Mouse (Mus musculus) G1E (cell line): ENCODE data around the gene Fut2. TPM values are rescaled to one million over a fixed set of nuclear protein-coding genes. Genes with fewer than 3 reads are reported as not detected.

Experiments
- ATAC-seq: 2 replicates; pipeline ENCODE4 v1.8.0; 2016; ENCODE audit warnings: mild to moderate bottlenecking; ENCODE audit not compliant: insufficient number of reproducible peaks, poor library complexity, low FRiP score, severe bottlenecking; ENCODE audit errors: extremely low read depth
- DNase-seq: peaks from one replicate; pipeline ENCODE4 v3.0.0; 2012; ENCODE audit warnings: low spot score
- H3K27me3 ChIP-seq: 2 replicates; pipeline ENCODE4 v1.6.1; 2012; ENCODE audit warnings: mild to moderate bottlenecking, low read length, inconsistent platforms; ENCODE audit not compliant: insufficient read depth
- H3K36me3 ChIP-seq: replicated peaks from 2 replicates; pipeline ENCODE3; 2012; ENCODE audit warnings: mild to moderate bottlenecking, inconsistent platforms
- H3K4me1 ChIP-seq: 2 replicates; pipeline ENCODE4 v1.6.1; 2012; ENCODE audit warnings: low read depth, low read length, inconsistent platforms, mixed read lengths; ENCODE audit not compliant: insufficient read depth
- H3K4me3 ChIP-seq: 2 replicates; pipeline ENCODE4 v1.5.1; 2012; ENCODE audit warnings: low read depth, mild to moderate bottlenecking, inconsistent platforms, low read length, moderate library complexity, mixed read lengths
- H3K9me3 ChIP-seq: replicated peaks from 2 replicates; pipeline ENCODE4 v1.6.1; 2012; ENCODE audit warnings: inconsistent platforms
- CTCF ChIP-seq: IDR thresholded peaks from 2 replicates; pipeline ENCODE4 v1.5.1; 2012; ENCODE audit warnings: low read depth, low read length, inconsistent platforms, mixed read lengths
- GATA1 ChIP-seq: IDR thresholded peaks from 2 replicates; pipeline ENCODE4 v1.6.1; 2012; ENCODE audit warnings: borderline replicate concordance, low read length, inconsistent platforms, mixed read lengths
- GATA2 ChIP-seq: IDR thresholded peaks from 2 replicates; pipeline ENCODE4 v1.6.1; 2012; ENCODE audit warnings: low read depth, low read length, inconsistent platforms, borderline replicate concordance
- POLR2AphosphoS5 ChIP-seq: IDR thresholded peaks from 2 replicates; pipeline ENCODE4 v1.6.1; 2012; ENCODE audit warnings: low read depth, low read length, inconsistent platforms; ENCODE audit not compliant: insufficient replicate concordance
- TAL1 ChIP-seq: conservative IDR thresholded peaks from 2 replicates; pipeline ENCODE4 v1.6.1; 2012; ENCODE audit warnings: low read depth, low read length, inconsistent platforms, mixed read lengths
- polyA plus RNA-seq: library from polyadenylated mRNA; stranded (reverse); fragments of >175 nt; gene quantifications from 2 replicates; pipeline ENCODE4 v1.2.3, GENCODE M21; 2012
- total RNA-seq, 2 experiments: library from RNA; stranded (forward) in 1 of 2; stranded (reverse) in 1 of 2; fragments of 200-1000 nt in 1 of 2; fragments of >200 nt in 1 of 2; fragmentation: Nextera tagmentation in 1 of 2; gene quantifications; 2 replicates each; pipeline ENCODE4 v1.2.3; 2014 to 2017

Fut2 gene
- total and polyA plus RNA-seq, 3 experiments: 0.38 TPM; not detected in 2

GRCm38 (mm10) chr7:45627261-45627660 lies 38.9 kb downstream of the Fut2 start, which contains the start of gene Rasip1:
Rasip1 (plus strand) TSS chr7:45627488.
- Histone ChIP-seq H3K4me3 (no peak within 1 kb of the TSS), H3K36me3 (no peaks in the 10 kb centered on the region), H3K9me3 (peaks cover 9% of the 10 kb centered on the region), H3K27me3 (peaks cover 20% of the 10 kb centered on the region; the same call in 1 of the 2 replicates), H3K4me1 (no peaks in the 10 kb centered on the region)
- TF ChIP-seq GATA2 (no peak), TAL1 (no peak), GATA1 (no peak), POLR2AphosphoS5 (no peak), CTCF (no peak)
- ATAC-seq (no peak), DNase-seq (no peak)

- Histone ChIP-seq H3K4me1 (no peaks in the 10 kb centered on the region), H3K36me3 (no peaks in the 10 kb centered on the region), H3K4me3 (no peak overlapping the region), H3K27me3 (peaks cover 20% of the 10 kb centered on the region; the same call in 1 of the 2 replicates), H3K9me3 (peaks cover 9% of the 10 kb centered on the region)
- TF ChIP-seq TAL1 (no peak), GATA1 (no peak)
- ATAC-seq (no peak), DNase-seq (no peak)
Observed at GRCm38 (mm10) chr7:45626571-45627076, 39.6 kb downstream of the Fut2 start.

- Histone ChIP-seq H3K9me3 (peaks cover 9% of the 10 kb centered on the region), H3K36me3 (no peaks in the 10 kb centered on the region), H3K4me1 (no peaks in the 10 kb centered on the region), H3K27me3 (peaks cover 20% of the 10 kb centered on the region; the same call in 1 of the 2 replicates), H3K4me3 (no peak overlapping the region)
- no peak for TF ChIP-seq CTCF
- no peak for TF ChIP-seq GATA2
- TF ChIP-seq POLR2AphosphoS5: no peak
- no peak for TF ChIP-seq TAL1
- no peak for TF ChIP-seq GATA1
- ATAC-seq: no peak
- no peak for DNase-seq
Observed at GRCm38 (mm10) chr7:45625481-45625880, 40.7 kb downstream of the Fut2 start.

- Histone ChIP-seq H3K4me3 (no peak overlapping the region), H3K9me3 (peaks cover 9% of the 10 kb centered on the region), H3K36me3 (no peaks in the 10 kb centered on the region), H3K4me1 (no peaks in the 10 kb centered on the region), H3K27me3 (peaks cover 18% of the 10 kb centered on the region)
- DNase-seq: no peak
- no peak for ATAC-seq
- TF ChIP-seq GATA1 (no peak), CTCF (no peak), TAL1 (no peak), POLR2AphosphoS5 (no peak), GATA2 (no peak)
Observed at GRCm38 (mm10) chr7:45624718-45625117, 41.5 kb downstream of the Fut2 start.

- peaks cover 3% of the 10 kb centered on the region for H3K9me3 ChIP-seq
- TF ChIP-seq CTCF: no peak
- peaks cover 24% of the 10 kb centered on the region for H3K27me3 ChIP-seq
- H3K36me3 ChIP-seq: no peaks in the 10 kb centered on the region
- H3K4me3 ChIP-seq: no peak overlapping the region
- H3K4me1 ChIP-seq: no peaks in the 10 kb centered on the region
- ATAC-seq (no peak), DNase-seq (no peak)
Observed at GRCm38 (mm10) chr7:45623507-45623906, 42.7 kb downstream of the Fut2 start.

DNA sequence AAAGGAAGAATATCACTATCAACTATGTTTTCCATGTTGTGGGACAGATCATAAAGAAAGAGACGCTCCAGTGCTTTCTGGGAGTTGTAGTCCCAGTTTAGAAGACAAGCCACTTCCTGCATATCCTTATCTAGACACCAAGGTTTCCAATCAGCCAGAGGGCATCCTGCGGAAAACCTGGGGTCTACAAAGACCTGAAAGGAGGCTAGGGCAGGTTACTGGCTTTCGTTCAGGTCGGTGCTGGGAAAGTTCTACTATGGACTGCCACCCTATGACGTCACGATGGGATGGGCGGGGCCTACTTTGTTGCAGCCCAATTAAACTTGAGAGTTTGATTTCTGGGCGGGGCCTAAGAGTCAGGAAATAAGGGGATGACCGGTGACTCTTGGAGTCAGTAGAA lies 44.8 kb downstream of the Fut2 start, which contains the start of gene Izumo1:
Izumo1 (plus strand) TSS at position 369 of the 400 bp plus-strand sequence.
- no peak within 1 kb of the TSS for H3K4me3 ChIP-seq
- no peaks in the 10 kb centered on the region for H3K36me3 ChIP-seq
- no peaks in the 10 kb centered on the region for H3K4me1 ChIP-seq
- DNase-seq: no peak
- H3K27me3 ChIP-seq: peaks cover 37% of the 10 kb centered on the region
- no peak for ATAC-seq
- H3K9me3 ChIP-seq: no peaks in the 10 kb centered on the region
- no peak for TF ChIP-seq GATA1
- no peak for TF ChIP-seq TAL1
- no peak for TF ChIP-seq GATA2
- no peak for TF ChIP-seq CTCF
- TF ChIP-seq POLR2AphosphoS5: no peak

DNA sequence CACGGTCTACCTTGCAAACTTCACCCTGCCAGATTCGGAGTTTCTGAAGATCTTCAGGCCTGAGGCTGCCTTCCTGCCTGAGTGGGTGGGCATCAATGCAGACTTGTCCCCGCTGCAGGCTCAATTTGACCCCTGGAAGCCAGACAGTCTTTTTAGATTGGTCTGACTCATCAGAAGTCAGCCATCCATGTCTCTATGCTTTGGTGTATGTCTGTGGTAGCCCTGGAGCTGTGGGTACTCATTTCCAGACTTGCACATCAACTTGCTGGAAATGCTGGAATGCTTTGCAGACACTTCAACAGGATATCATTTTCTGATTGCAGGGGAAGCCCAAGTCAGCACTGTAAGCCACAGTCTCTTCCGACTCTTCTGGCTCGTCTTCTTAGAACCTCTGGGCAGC lies 46.6 kb downstream of the Fut2 start:
- Histone ChIP-seq H3K4me3 (no peak overlapping the region), H3K36me3 (no peaks in the 10 kb centered on the region), H3K27me3 (peaks cover 50% of the 10 kb centered on the region), H3K4me1 (0 out of 2 replicates have a peak, but pooled peaks cover 2% of the 10 kb centered on the region), H3K9me3 (no peaks in the 10 kb centered on the region)
- no peak for DNase-seq
- ATAC-seq: no peak
- TF ChIP-seq GATA2 (no peak), CTCF (no peak), POLR2AphosphoS5 (no peak), TAL1 (no peak), GATA1 (no peak)
